Mouse (Mus musculus): ENCODE results near the gene Adam15. TPM values are rescaled to one million over a fixed set of nuclear protein-coding genes. Genes with fewer than 3 reads are reported as not detected.

Adam15 gene
- polyA plus RNA-seq, 1 experiment: 96.1 TPM

GRCm38 (mm10) chr3:89354816-89355511, 5.2 kb upstream of the Adam15 start:
- peak; percentile 71 for DNase-seq (ENCODE audit: low spot score)

GRCm38 (mm10) chr3:89351271-89351670, 1.5 kb upstream of the Adam15 start:
- DNase-seq (ENCODE audit: low spot score): no peak

GRCm38 (mm10) chr3:89348911-89349868, 606 bp downstream of the Adam15 start:
- DNase-seq (ENCODE audit: low spot score): peak; percentile 40

- DNase-seq (ENCODE audit: low spot score): no peak
These were observed 1.9 kb downstream of the Adam15 start for GRCm38 (mm10) chr3:89347916-89348315.

- no peak for DNase-seq (ENCODE audit: low spot score)
These were observed 2.8 kb downstream of the Adam15 start for GRCm38 (mm10) chr3:89346815-89347540.

- DNase-seq (ENCODE audit: low spot score): no peak
These were observed 6.5 kb downstream of the Adam15 start for GRCm38 (mm10) chr3:89343279-89343678.

GRCm38 (mm10) chr3:89341794-89342193, 8.0 kb downstream of the Adam15 start:
- DNase-seq (ENCODE audit: low spot score): no peak

GRCm38 (mm10) chr3:89340465-89340864, 9.3 kb downstream of the Adam15 start:
- no peak for DNase-seq (ENCODE audit: low spot score)

GRCm38 (mm10) chr3:89339416-89339815, 10.4 kb downstream of the Adam15 start:
- no peak for DNase-seq (ENCODE audit: low spot score)

- no peak for DNase-seq (ENCODE audit: low spot score)
These were observed 11.8 kb downstream of the Adam15 start, which contains the start of gene Efna4 for GRCm38 (mm10) chr3:89337721-89338578. TSS of gene Efna4 (minus strand) at chr3:89338028.

- DNase-seq (ENCODE audit: low spot score): no peak
These were observed 12.6 kb downstream of the Adam15 start for GRCm38 (mm10) chr3:89337062-89337720.

GRCm38 (mm10) chr3:89336529-89336928, 13.3 kb downstream of the Adam15 start:
- no peak for DNase-seq (ENCODE audit: low spot score)

GRCm38 (mm10) chr3:89333053-89333452, 16.7 kb downstream of the Adam15 start:
- no peak for DNase-seq (ENCODE audit: low spot score)

GRCm38 (mm10) chr3:89332476-89332875, 17.3 kb downstream of the Adam15 start:
- DNase-seq (ENCODE audit: low spot score): no peak

- DNase-seq (ENCODE audit: low spot score): no peak
These were observed 17.8 kb downstream of the Adam15 start for GRCm38 (mm10) chr3:89332013-89332412.

GRCm38 (mm10) chr3:89331561-89331960, 18.2 kb downstream of the Adam15 start:
- no peak for DNase-seq (ENCODE audit: low spot score)

GRCm38 (mm10) chr3:89330948-89331347, 18.8 kb downstream of the Adam15 start:
- DNase-seq (ENCODE audit: low spot score): no peak

- DNase-seq (ENCODE audit: low spot score): no peak
These were observed 19.4 kb downstream of the Adam15 start for GRCm38 (mm10) chr3:89330346-89330745.

- no peak for DNase-seq (ENCODE audit: low spot score)
These were observed 21.2 kb downstream of the Adam15 start for GRCm38 (mm10) chr3:89328623-89329022.

- DNase-seq (ENCODE audit: low spot score): no peak
These were observed 22.4 kb downstream of the Adam15 start for GRCm38 (mm10) chr3:89327371-89327870.
